Mouse (Mus musculus) myocyte (in vitro differentiated cells): Measurements from ENCODE around the gene Fam107b. TPM values are rescaled to one million over a fixed set of nuclear protein-coding genes. Genes with fewer than 3 reads are reported as not detected.

Experiments used
- H3K27me3 ChIP-seq: one replicate; pipeline ENCODE4 v1.6.1; 2011; ENCODE audit not compliant: control insufficient read depth, insufficient read depth, insufficient read length
- H3K36me3 ChIP-seq: one replicate; pipeline ENCODE4 v1.6.1; 2011; ENCODE audit not compliant: control insufficient read depth, insufficient read depth
- H3K4me2 ChIP-seq: one replicate; pipeline ENCODE4 v1.6.1; 2011; ENCODE audit warnings: low read depth, control low read depth
- H3K4me3 ChIP-seq: one replicate; pipeline ENCODE4 v1.5.1; 2011; ENCODE audit warnings: mild to moderate bottlenecking, control low read depth, moderate library complexity
- H3K79me2 ChIP-seq: one replicate; pipeline ENCODE4 v1.6.1; 2011; ENCODE audit not compliant: control insufficient read depth, insufficient read depth
- H3ac ChIP-seq: one replicate; pipeline ENCODE4 v1.6.1; 2011; ENCODE audit not compliant: control insufficient read depth, insufficient read length
- CEBPB ChIP-seq: IDR thresholded peaks from 2 replicates; pipeline ENCODE4 v1.6.1; 2011; ENCODE audit warnings: mild to moderate bottlenecking, moderate library complexity; ENCODE audit not compliant: poor library complexity, insufficient read depth, severe bottlenecking
- E2F4 ChIP-seq: IDR thresholded peaks from one replicate; pipeline ENCODE4 v1.6.1; 2011; ENCODE audit warnings: mild to moderate bottlenecking, control low read depth, moderate library complexity; ENCODE audit not compliant: insufficient read depth
- MAX ChIP-seq: IDR thresholded peaks from one replicate; pipeline ENCODE4 v1.6.1; 2011; ENCODE audit warnings: low read depth, mild to moderate bottlenecking, control low read depth
- MYOD1 ChIP-seq, 3 experiments: IDR thresholded peaks; one replicate each; pipeline ENCODE4 v1.6.1; 2011; ENCODE audit warnings: control low read depth in 2 of 3, low read depth in 2 of 3, mild to moderate bottlenecking in 2 of 3, moderate library complexity in 1 of 3; ENCODE audit not compliant: insufficient read length in 2 of 3, control insufficient read depth in 1 of 3
- MYOG ChIP-seq, 3 experiments: IDR thresholded peaks; one replicate each; pipeline ENCODE4 v1.6.1; 2011; ENCODE audit warnings: control low read depth in 2 of 3, low read depth in 2 of 3, mild to moderate bottlenecking in 2 of 3; ENCODE audit not compliant: insufficient read length in 2 of 3, control insufficient read depth in 1 of 3, insufficient read depth in 1 of 3
- POLR2A ChIP-seq: IDR thresholded peaks from one replicate; pipeline ENCODE4 v1.6.1; 2011; ENCODE audit warnings: low read depth, mild to moderate bottlenecking, control low read depth, moderate library complexity; ENCODE audit not compliant: insufficient read length
- POLR2AphosphoS2 ChIP-seq: IDR thresholded peaks from one replicate; pipeline ENCODE4 v1.6.1; 2011; ENCODE audit warnings: low read depth, control low read depth; ENCODE audit not compliant: insufficient read length
- REST ChIP-seq: IDR thresholded peaks from one replicate; pipeline ENCODE4 v1.6.1; 2011; ENCODE audit warnings: mild to moderate bottlenecking, control low read depth, moderate library complexity; ENCODE audit not compliant: insufficient read depth, insufficient read length
- SRF ChIP-seq: IDR thresholded peaks from one replicate; pipeline ENCODE4 v1.6.1; 2011; ENCODE audit warnings: low read depth; ENCODE audit not compliant: control insufficient read depth, insufficient read length
- TCF12 ChIP-seq: IDR thresholded peaks from one replicate; pipeline ENCODE4 v1.6.1; 2011; ENCODE audit warnings: mild to moderate bottlenecking, control low read depth; ENCODE audit not compliant: poor library complexity, insufficient read depth, severe bottlenecking
- TCF3 ChIP-seq: IDR thresholded peaks from one replicate; pipeline ENCODE4 v1.6.1; 2011; ENCODE audit warnings: low read depth, control low read depth; ENCODE audit not compliant: insufficient read length
- USF1 ChIP-seq: IDR thresholded peaks from one replicate; pipeline ENCODE4 v1.6.1; 2011; ENCODE audit warnings: low read depth, mild to moderate bottlenecking, control low read depth, moderate library complexity
- polyA plus RNA-seq: library from polyadenylated mRNA; unstranded; fragments of >200 nt; fragmentation: generic; extraction: Trizol; gene quantifications from one replicate; pipeline ENCODE4 v1.2.1, GENCODE M21; 2012; ENCODE audit warnings: missing spikeins

The Fam107b gene
- polyA plus RNA-seq, 1 experiment, result 10.0 TPM

DNA sequence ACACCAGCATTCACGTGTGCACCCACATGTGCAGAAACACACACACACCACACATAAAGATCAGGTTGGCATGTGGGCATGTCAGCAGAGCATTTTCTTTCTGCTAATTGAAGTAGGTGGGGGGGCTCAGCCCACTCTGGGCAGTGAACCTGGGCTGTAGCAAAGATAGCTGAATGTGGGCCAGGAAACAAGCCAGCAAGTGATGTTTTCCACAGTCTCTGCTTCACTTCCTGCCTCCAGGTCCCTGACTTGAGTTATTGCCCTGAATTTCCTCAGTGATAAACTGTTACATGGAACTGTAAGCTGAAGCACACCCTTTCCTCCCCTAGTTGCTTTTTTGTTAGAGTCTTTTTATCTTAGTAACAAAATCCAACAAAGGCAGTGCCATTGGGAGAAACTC lies 6.1 kb downstream of the Fam107b start:
- Histone ChIP-seq H3ac (no peak overlapping the region), H3K79me2 (no peaks in the 10 kb centered on the region), H3K4me3 (no peak overlapping the region), H3K27me3 (peaks cover 7% of the 10 kb centered on the region), H3K4me2 (no peak overlapping the region), H3K36me3 (no peaks in the 10 kb centered on the region)
- TF ChIP-seq REST (no peak), E2F4 (no peak), SRF (no peak), POLR2AphosphoS2 (no peak), TCF12 (no peak), USF1 (no peak), MAX (no peak), MYOD1 (IDR thresholded peaks at IDR 0.05; ENCODE audit: control insufficient read depth in 1 of 3, insufficient read length in 2 of 3, low read depth in 2 of 3) (no peak), TCF3 (no peak), POLR2A (no peak), CEBPB (no peak), MYOG (IDR thresholded peaks at IDR 0.05; ENCODE audit: control insufficient read depth in 1 of 3, insufficient read depth in 1 of 3, insufficient read length in 2 of 3, low read depth in 2 of 3) (no peak)

DNA sequence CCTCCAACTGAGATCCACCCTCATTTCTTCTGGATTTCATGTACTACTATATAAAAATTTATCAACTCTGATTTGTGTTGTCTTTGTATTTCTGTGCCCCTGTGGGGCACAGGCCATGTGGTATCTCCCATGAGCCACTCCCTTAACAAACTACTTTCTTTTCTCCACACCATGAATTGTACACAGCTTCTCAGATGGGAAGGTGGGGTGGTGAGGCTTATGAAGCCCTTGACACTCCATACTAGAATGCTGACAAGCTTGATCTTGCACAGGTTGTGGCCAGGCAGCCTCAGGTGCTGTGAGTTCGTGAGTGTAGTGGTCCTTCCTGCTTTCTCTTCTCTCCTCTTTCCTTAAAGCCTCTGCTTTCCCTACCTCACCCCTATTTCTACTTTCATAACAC lies 6.9 kb downstream of the Fam107b start:
- no peaks in the 10 kb centered on the region for H3K79me2 ChIP-seq
- TF ChIP-seq MYOG (IDR thresholded peaks at IDR 0.05; ENCODE audit: control insufficient read depth in 1 of 3, insufficient read depth in 1 of 3, insufficient read length in 2 of 3, low read depth in 2 of 3), result no peak
- TF ChIP-seq CEBPB, result no peak
- H3K27me3 ChIP-seq, result peaks cover 7% of the 10 kb centered on the region
- no peak overlapping the region for H3K4me3 ChIP-seq
- H3K36me3 ChIP-seq, result no peaks in the 10 kb centered on the region
- H3K4me2 ChIP-seq, result no peak overlapping the region
- H3ac ChIP-seq, result no peak overlapping the region

DNA sequence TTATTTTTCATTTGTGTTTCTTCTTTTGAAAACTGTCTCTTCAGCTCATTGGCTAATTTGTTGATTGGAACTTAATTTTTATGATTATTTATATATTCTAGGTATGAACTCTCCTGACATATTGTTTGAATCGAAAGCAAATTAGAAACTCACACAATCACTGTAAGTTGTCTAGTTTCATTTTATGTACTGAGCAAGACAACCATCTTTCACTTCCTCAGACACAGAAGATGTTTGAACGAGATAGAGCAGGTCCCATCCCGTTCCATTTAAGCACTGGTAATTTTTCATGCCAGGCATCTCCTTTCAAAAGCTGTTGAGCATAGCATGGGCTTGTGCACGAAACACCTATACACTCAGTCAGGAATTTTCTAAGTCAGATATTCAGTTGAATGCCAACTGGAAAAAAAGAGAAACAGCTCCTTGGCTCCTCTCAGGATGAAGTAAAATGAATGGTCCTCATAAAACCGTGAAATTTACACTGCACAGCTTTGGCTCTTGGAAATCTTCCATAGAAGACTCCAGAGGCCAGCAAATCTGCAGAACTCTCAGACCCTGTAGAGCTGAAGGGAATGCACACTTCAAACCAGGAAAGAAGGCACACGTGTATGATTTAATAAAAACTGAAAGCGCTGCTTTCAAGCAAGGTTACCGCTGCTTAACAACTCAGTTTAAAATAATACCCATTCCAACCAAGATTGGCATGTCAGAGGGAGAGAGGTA lies 8.1 kb downstream of the Fam107b start:
- H3ac ChIP-seq, result no peak overlapping the region
- H3K27me3 ChIP-seq, result peaks cover 1% of the 10 kb centered on the region
- H3K4me3 ChIP-seq, result no peak overlapping the region
- H3K79me2 ChIP-seq, result no peaks in the 10 kb centered on the region
- TF ChIP-seq E2F4 (no peak), TCF3 (no peak), SRF (no peak), MAX (no peak), CEBPB (no peak), REST (no peak), USF1 (no peak), POLR2AphosphoS2 (no peak), MYOG (IDR thresholded peaks at IDR 0.05; ENCODE audit: control insufficient read depth in 1 of 3, insufficient read depth in 1 of 3, insufficient read length in 2 of 3, low read depth in 2 of 3) (no peak), TCF12 (no peak), POLR2A (no peak), MYOD1 (IDR thresholded peaks at IDR 0.05; ENCODE audit: control insufficient read depth in 1 of 3, insufficient read length in 2 of 3, low read depth in 2 of 3) (no peak)
- peak overlapping the region; percentile 8 for H3K4me2 ChIP-seq
- H3K36me3 ChIP-seq, result no peaks in the 10 kb centered on the region

DNA sequence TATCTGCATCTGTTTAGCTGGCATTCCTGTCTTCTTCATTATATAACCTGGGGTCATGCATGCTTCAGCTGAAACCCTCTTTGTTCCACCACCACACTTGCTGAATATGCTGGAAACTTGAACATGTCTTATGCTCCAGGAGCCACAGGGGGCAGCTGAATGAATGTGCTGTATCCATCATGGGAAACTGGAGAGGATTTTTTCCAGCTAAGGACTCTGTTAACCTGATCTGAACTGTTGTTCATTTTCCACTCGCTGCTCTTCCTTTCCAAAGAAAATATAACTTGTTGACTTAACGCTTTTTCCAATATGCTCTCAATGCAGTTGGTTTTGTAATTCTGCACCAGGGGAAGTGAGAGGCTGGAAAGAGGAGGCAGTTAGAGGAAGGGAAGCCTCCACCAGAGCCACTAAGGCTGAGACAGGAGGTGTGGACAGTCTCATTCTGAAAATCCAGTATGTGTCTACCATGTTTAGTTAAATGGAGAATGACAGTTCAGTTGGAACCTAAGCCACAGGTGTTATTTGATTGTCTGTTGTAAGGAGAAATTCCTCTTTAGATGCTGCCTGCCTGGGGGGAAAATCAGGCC lies 9.1 kb downstream of the Fam107b start:
- Histone ChIP-seq H3K4me3 (no peak overlapping the region), H3K27me3 (no peaks in the 10 kb centered on the region), H3ac (no peak overlapping the region), H3K36me3 (no peaks in the 10 kb centered on the region), H3K79me2 (no peaks in the 10 kb centered on the region), H3K4me2 (no peak overlapping the region)
- no peak for TF ChIP-seq TCF3
- no peak for TF ChIP-seq MYOD1 (IDR thresholded peaks at IDR 0.05; ENCODE audit: control insufficient read depth in 1 of 3, insufficient read length in 2 of 3, low read depth in 2 of 3)
- no peak for TF ChIP-seq POLR2AphosphoS2
- TF ChIP-seq POLR2A, result no peak
- TF ChIP-seq MYOG (IDR thresholded peaks at IDR 0.05; ENCODE audit: control insufficient read depth in 1 of 3, insufficient read depth in 1 of 3, insufficient read length in 2 of 3, low read depth in 2 of 3), result no peak
- no peak for TF ChIP-seq REST
- no peak for TF ChIP-seq CEBPB
- TF ChIP-seq SRF, result no peak
- TF ChIP-seq MAX, result no peak
- TF ChIP-seq TCF12, result no peak
- TF ChIP-seq E2F4, result no peak
- no peak for TF ChIP-seq USF1

DNA sequence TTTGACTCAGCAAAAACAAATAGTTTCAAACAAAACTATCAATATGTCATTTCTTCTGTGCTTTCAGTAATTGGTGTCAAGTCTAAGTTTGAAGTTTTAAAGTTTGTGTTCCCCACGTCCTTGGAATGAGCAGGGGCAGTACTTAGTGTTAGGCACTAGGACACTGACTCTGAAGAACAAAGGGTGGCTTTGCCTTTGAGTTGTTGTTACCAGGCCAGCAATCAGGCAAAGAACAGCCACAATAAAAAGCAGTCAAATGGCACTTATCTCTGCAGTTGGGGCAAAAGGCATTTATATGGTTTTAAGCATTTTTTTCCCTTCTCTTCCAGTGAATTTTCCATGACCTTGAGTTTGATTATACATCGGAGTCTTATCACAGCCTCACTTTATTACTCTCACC lies 12.5 kb downstream of the Fam107b start:
- H3K36me3 ChIP-seq, result no peaks in the 10 kb centered on the region
- no peak overlapping the region for H3K4me3 ChIP-seq
- no peaks in the 10 kb centered on the region for H3K79me2 ChIP-seq
- no peaks in the 10 kb centered on the region for H3K27me3 ChIP-seq
- H3K4me2 ChIP-seq, result no peak overlapping the region
- TF ChIP-seq TCF3, result no peak
- no peak for TF ChIP-seq USF1
- no peak for TF ChIP-seq E2F4
- no peak for TF ChIP-seq POLR2AphosphoS2
- no peak for TF ChIP-seq TCF12
- no peak for TF ChIP-seq REST
- no peak for TF ChIP-seq MYOD1 (IDR thresholded peaks at IDR 0.05; ENCODE audit: control insufficient read depth in 1 of 3, insufficient read length in 2 of 3, low read depth in 2 of 3)
- no peak for TF ChIP-seq POLR2A
- no peak for TF ChIP-seq MAX
- no peak for TF ChIP-seq MYOG (IDR thresholded peaks at IDR 0.05; ENCODE audit: control insufficient read depth in 1 of 3, insufficient read depth in 1 of 3, insufficient read length in 2 of 3, low read depth in 2 of 3)
- TF ChIP-seq CEBPB, result no peak
- no peak overlapping the region for H3ac ChIP-seq
